Mouse (Mus musculus) liver, postnatal 0 days (tissue): ENCODE results near the gene Nek6. TPM values are rescaled to one million over a fixed set of nuclear protein-coding genes. Genes with fewer than 3 reads are reported as not detected.

ENCODE experiments used
- ATAC-seq: fragments of 200-750 bp; cut with Nextera tagmentation; 2 replicates; pipeline ENCODE4 v1.8.0; 2017; ENCODE audit warnings: mild to moderate bottlenecking, moderate library complexity
- DNase-seq: peaks from one replicate; pipeline ENCODE4 v3.0.0-alpha.2; 2016
- H3K27ac ChIP-seq: fragments of 300-500 bp; sonication (generic); 2 replicates; pipeline ENCODE4 v1.5.1; 2014; ENCODE audit warnings: antibody characterized with exemption, moderate library complexity, mild to moderate bottlenecking, low read depth
- H3K27me3 ChIP-seq: fragments of 300-500 bp; sonication (generic); 2 replicates; pipeline ENCODE4 v1.6.1; 2014; ENCODE audit warnings: low read length, control low read depth, mixed read lengths; ENCODE audit not compliant: insufficient read depth
- H3K36me3 ChIP-seq: fragments of 300-500 bp; sonication (generic); replicated peaks from 2 replicates; pipeline ENCODE4 v1.6.1; 2014; ENCODE audit warnings: mild to moderate bottlenecking, control low read depth, low read length, moderate library complexity, mixed read lengths; ENCODE audit not compliant: insufficient read depth
- H3K4me1 ChIP-seq: fragments of 300-500 bp; sonication (generic); 2 replicates; pipeline ENCODE4 v1.6.1; 2014; ENCODE audit warnings: antibody characterized with exemption, mild to moderate bottlenecking, control low read depth; ENCODE audit not compliant: insufficient read depth
- H3K4me2 ChIP-seq: fragments of 300-500 bp; sonication (generic); 2 replicates; pipeline ENCODE4 v1.6.1; 2014; ENCODE audit warnings: low read depth, mild to moderate bottlenecking, low read length, moderate library complexity, mixed read lengths
- H3K4me3 ChIP-seq: fragments of 300-500 bp; sonication (generic); 2 replicates; pipeline ENCODE4 v1.5.1; 2014; ENCODE audit warnings: low read depth, low read length
- H3K9ac ChIP-seq: fragments of 300-500 bp; sonication (generic); replicated peaks from 2 replicates; pipeline ENCODE4 v1.6.1; 2014; ENCODE audit warnings: mild to moderate bottlenecking, moderate library complexity
- H3K9me3 ChIP-seq: fragments of 300-500 bp; sonication (generic); 2 replicates; pipeline ENCODE4 v1.6.1; 2016; ENCODE audit warnings: mild to moderate bottlenecking, control low read depth, low read length, mixed read lengths
- CTCF ChIP-seq: sonication (generic); IDR thresholded peaks from 2 replicates; pipeline ENCODE4 v1.5.1; 2016; ENCODE audit warnings: antibody characterized with exemption, low read depth
- EP300 ChIP-seq: IDR thresholded peaks from 2 replicates; pipeline ENCODE4 v1.6.1; 2016; ENCODE audit warnings: antibody characterized with exemption, low read depth, mild to moderate bottlenecking
- WGBS: fragments of 180-500 bp; shearing (Covaris S2); extraction: QIAGEN DNeasy Blood & Tissue Kit; methylation state at CpG from one replicate; pipeline ENCODE4 v1.1.7; 2014; ENCODE audit not compliant: insufficient replicate concordance; 5-methylcytosine and 5-hydroxymethylcytosine counted together
- polyA plus RNA-seq: library from polyadenylated mRNA; unstranded; fragments of >200 nt; fragmentation: Nextera tagmentation; extraction: Ambion mirVana; gene quantifications from 2 replicates; pipeline ENCODE4 v1.2.1, GENCODE M21; 2015

Gene Nek6
- polyA plus RNA-seq, 1 experiment from 2014 or later = 39.7 TPM

DNA sequence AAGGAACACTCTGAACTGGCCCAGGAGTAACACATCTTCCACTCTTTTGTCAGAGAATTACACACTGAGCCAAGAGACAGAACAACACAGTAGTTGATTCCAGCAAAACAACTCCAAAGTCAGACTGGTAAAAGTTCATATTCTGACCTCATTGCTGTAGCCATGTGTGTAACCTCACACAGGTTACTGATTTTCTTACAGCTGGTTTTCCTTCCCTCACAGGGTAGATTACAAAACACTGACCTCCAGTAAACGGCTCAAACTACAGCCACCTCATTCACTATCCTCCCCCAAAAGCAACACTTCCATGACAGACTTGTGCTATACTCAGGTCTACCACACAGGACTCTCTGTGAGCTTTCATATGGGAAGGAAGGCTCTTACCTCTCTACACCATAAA is 96.3 kb downstream of the Nek6 start:
- Histone ChIP-seq H3K9me3 (no peaks in the 10 kb centered on the region), H3K27ac (peak overlapping the region; percentile 86), H3K4me3 (no peak overlapping the region), H3K9ac (no peak overlapping the region), H3K36me3 (peaks cover 15% of the 10 kb centered on the region), H3K4me1 (peaks cover 9% of the 10 kb centered on the region), H3K4me2 (no peak overlapping the region), H3K27me3 (no peaks in the 10 kb centered on the region)
- 46% methylated on average over 1 of the region's 1 CpGs for WGBS
- ATAC-seq = peak; percentile 95
- no peak for TF ChIP-seq EP300
- TF ChIP-seq CTCF = no peak
- DNase-seq = no peak

DNA sequence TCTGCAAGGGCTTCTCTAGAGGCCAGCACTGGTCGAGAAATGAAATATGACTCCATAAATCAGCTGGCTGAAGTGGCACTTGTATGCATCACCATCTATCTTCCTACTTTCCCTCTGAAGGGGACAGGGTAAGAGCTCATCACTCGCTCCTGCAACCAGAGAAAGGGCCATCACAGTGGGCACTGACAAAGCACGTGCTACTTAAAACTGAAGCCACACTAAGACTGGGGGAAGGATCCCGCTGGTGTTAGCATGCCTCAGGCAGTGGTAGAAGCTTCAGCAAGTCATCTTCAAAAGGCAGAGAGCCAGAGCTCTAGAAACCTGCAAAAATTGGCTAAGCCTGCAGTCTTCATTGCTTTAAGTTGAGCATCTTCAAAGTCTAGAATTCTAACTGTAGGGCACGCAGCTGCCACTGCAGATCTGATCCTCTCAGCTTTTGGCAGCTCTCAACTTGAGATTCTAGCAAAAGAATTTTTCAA is 97.4 kb downstream of the Nek6 start:
- H3K27ac ChIP-seq = no peak overlapping the region
- TF ChIP-seq CTCF = no peak
- TF ChIP-seq EP300 = no peak
- H3K27me3 ChIP-seq = no peaks in the 10 kb centered on the region
- no peak for ATAC-seq
- no peak overlapping the region for H3K9ac ChIP-seq
- H3K36me3 ChIP-seq = peaks cover 15% of the 10 kb centered on the region
- no peak for DNase-seq
- no peaks in the 10 kb centered on the region for H3K9me3 ChIP-seq
- H3K4me1 ChIP-seq = peaks cover 9% of the 10 kb centered on the region
- no peak overlapping the region for H3K4me3 ChIP-seq
- WGBS = 85% methylated on average over 5 of the region's 5 CpGs
- H3K4me2 ChIP-seq = no peak overlapping the region

DNA sequence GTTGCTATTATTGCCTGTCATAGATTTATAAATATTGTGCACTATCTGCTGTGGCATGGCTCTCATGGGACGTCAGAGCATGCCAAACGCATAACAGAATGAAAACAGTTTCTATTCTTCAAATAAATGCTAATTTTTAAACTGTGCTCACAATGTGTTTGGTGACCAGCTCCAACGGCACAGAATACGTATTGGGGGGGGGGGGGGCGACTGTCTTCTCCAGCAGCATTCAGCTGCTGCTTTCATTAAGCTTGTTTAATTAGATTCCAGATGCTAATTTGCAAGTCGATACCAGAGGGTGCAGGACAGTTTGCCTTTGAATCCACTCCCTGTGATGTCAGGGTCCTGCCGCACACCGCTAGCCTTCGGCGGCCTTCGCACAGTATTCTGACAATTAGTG is 97.9 kb downstream of the Nek6 start:
- no peak for TF ChIP-seq CTCF
- no peak for TF ChIP-seq EP300
- Histone ChIP-seq H3K4me2 (no peak overlapping the region), H3K27me3 (no peaks in the 10 kb centered on the region), H3K9me3 (no peaks in the 10 kb centered on the region), H3K36me3 (peaks cover 15% of the 10 kb centered on the region), H3K4me3 (no peak overlapping the region), H3K4me1 (peaks cover 9% of the 10 kb centered on the region), H3K9ac (no peak overlapping the region), H3K27ac (no peak overlapping the region)
- ATAC-seq (no peak), DNase-seq (no peak)
- WGBS = 93% methylated on average over 11 of the region's 11 CpGs

DNA sequence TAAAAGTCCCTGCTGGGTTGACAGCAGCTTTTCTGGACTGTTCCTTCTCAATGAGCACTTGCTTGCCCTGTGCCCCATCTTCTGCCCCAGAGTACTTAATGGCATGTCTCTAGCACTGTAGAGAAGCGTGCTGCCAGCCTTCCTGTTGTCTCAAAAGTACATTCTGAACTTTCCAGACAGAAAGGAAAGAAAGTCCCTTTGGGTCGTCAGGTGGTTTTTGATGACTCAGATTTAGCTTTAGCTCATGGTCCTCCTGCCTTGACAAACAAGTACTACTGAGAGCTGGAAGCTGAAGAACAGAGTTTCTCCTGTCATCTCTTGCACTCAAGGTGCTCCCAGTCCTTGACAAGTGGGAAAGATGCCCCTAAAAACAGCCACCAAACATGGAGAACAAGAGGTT is 98.7 kb downstream of the Nek6 start:
- H3K4me2 ChIP-seq = no peak overlapping the region
- no peaks in the 10 kb centered on the region for H3K27me3 ChIP-seq
- no peak for DNase-seq
- no peak overlapping the region for H3K27ac ChIP-seq
- WGBS = 76% methylated on average over 2 of the region's 2 CpGs
- ATAC-seq = no peak
- H3K4me1 ChIP-seq = peaks cover 14% of the 10 kb centered on the region
- H3K4me3 ChIP-seq = no peak overlapping the region
- H3K9me3 ChIP-seq = no peaks in the 10 kb centered on the region
- peaks cover 19% of the 10 kb centered on the region for H3K36me3 ChIP-seq
- TF ChIP-seq CTCF (no peak), EP300 (no peak)
- H3K9ac ChIP-seq = no peak overlapping the region

DNA sequence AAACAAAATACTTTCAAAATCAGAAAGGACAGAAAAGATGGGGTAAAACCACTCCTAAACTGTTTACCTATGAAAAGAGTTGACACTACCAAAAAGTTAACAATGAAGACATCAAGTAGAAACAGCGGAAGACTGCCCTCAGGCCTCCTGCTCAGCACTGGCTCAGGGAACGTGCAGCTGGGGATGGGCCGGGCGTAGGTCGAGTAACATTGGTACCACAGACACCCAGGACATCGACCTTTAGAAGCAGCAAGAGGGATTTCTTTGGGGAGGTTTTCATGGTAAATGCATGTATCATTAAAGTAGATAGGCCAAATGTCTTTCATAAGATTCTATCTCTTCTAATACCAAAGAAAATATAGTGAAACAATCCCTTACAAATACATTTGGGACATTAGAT is 101.2 kb downstream of the Nek6 start:
- Histone ChIP-seq H3K27ac (peak overlapping the region; percentile 50), H3K4me2 (no peak overlapping the region), H3K4me1 (peaks cover 12% of the 10 kb centered on the region; the same call in 1 of the 2 replicates), H3K9me3 (no peaks in the 10 kb centered on the region), H3K27me3 (no peaks in the 10 kb centered on the region), H3K36me3 (peaks cover 17% of the 10 kb centered on the region; the same call in 1 of the 2 replicates), H3K4me3 (no peak overlapping the region), H3K9ac (no peak overlapping the region)
- peak; percentile 24; the same call in 1 of the 2 replicates for ATAC-seq
- TF ChIP-seq EP300 (no peak), CTCF (no peak)
- WGBS = 71% methylated on average over 6 of the region's 6 CpGs
- no peak for DNase-seq

DNA sequence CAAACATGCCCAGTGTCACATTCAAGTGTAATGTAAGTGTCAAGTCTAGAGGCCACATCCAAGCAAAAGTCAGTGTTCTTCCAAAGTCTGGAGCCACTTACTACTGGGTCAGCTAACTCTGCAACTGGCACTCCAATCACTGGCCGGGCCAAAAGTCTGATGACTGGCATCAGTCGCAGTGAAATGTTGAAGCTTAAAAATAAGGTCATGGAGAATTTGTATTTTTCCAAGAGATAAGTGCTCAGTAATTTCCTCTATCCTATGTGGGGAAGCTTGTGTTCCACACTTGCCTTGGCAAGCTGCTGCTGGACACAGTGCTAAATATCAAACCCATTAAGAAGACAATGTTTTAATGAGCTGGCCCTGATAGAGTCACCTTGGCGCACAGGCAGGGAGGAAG is 102.1 kb downstream of the Nek6 start:
- 87% methylated on average over 3 of the region's 3 CpGs for WGBS
- DNase-seq = no peak

More for the DNA sequence above, 102.1 kb downstream of the Nek6 start:
- H3K9ac ChIP-seq = no peak overlapping the region
- peaks cover 11% of the 10 kb centered on the region; the same call in 1 of the 2 replicates for H3K4me1 ChIP-seq
- no peak overlapping the region for H3K4me2 ChIP-seq
- peak overlapping the region; percentile 50 for H3K27ac ChIP-seq
- peaks cover 19% of the 10 kb centered on the region; the same call in 1 of the 2 replicates for H3K36me3 ChIP-seq
- H3K4me3 ChIP-seq = no peak overlapping the region
- TF ChIP-seq CTCF = no peak
- no peak for TF ChIP-seq EP300
- no peak for ATAC-seq
- H3K9me3 ChIP-seq = no peaks in the 10 kb centered on the region
- no peaks in the 10 kb centered on the region for H3K27me3 ChIP-seq
